Mouse (Mus musculus): ENCODE measurements around the gene Zfp467. TPM values are rescaled to one million over a fixed set of nuclear protein-coding genes. Genes with fewer than 3 reads are reported as not detected.

Zfp467 gene
- polyA plus RNA-seq, 1 experiment from 2014 or later = 27.6 TPM

- H3K36me3 ChIP-seq = no peaks in the 10 kb centered on the region
- WGBS = 73% methylated on average over 3 of the region's 3 CpGs
- no peak for ATAC-seq (ENCODE audit: low FRiP score)
- H3K9me3 ChIP-seq (replicated peaks) = no peaks in the 10 kb centered on the region
- H3K27ac ChIP-seq (replicated peaks) = no peak overlapping the region
- H3K9ac ChIP-seq (replicated peaks) = no peak overlapping the region
- H3K4me2 ChIP-seq = no peak overlapping the region
- H3K27me3 ChIP-seq (replicated peaks) = no peaks in the 10 kb centered on the region
- H3K4me3 ChIP-seq (replicated peaks) = no peak overlapping the region
- H3K4me1 ChIP-seq = no peaks in the 10 kb centered on the region
Measured at GRCm38 (mm10) chr6:48452771-48453170, 7.1 kb upstream of the Zfp467 start.

GRCm38 (mm10) chr6:48452151-48452550 lies 6.5 kb upstream of the Zfp467 start:
- no peak overlapping the region for H3K9ac ChIP-seq (replicated peaks)
- WGBS = 74% methylated on average over 1 of the region's 1 CpGs
- no peak overlapping the region for H3K4me2 ChIP-seq
- no peak for ATAC-seq (ENCODE audit: low FRiP score)
- H3K4me1 ChIP-seq = no peaks in the 10 kb centered on the region
- no peaks in the 10 kb centered on the region for H3K9me3 ChIP-seq (replicated peaks)
- no peak overlapping the region for H3K27ac ChIP-seq (replicated peaks)
- no peak overlapping the region for H3K4me3 ChIP-seq (replicated peaks)
- H3K36me3 ChIP-seq = no peaks in the 10 kb centered on the region
- H3K27me3 ChIP-seq (replicated peaks) = no peaks in the 10 kb centered on the region

GRCm38 (mm10) chr6:48448527-48448926 lies 2.9 kb upstream of the Zfp467 start:
- H3K4me2 ChIP-seq = no peak overlapping the region
- peaks cover 14% of the 10 kb centered on the region for H3K4me1 ChIP-seq
- ATAC-seq (ENCODE audit: low FRiP score) = no peak
- H3K9me3 ChIP-seq (replicated peaks) = no peaks in the 10 kb centered on the region
- no peak overlapping the region for H3K9ac ChIP-seq (replicated peaks)
- no peak overlapping the region for H3K4me3 ChIP-seq (replicated peaks)
- H3K27me3 ChIP-seq (replicated peaks) = no peaks in the 10 kb centered on the region
- no peak overlapping the region for H3K27ac ChIP-seq (replicated peaks)
- WGBS = 83% methylated on average over 7 of the region's 7 CpGs
- no peaks in the 10 kb centered on the region for H3K36me3 ChIP-seq

GRCm38 (mm10) chr6:48447929-48448328 lies 2.3 kb upstream of the Zfp467 start, which contains the start of gene Sspo:
Gene Sspo, plus strand, starts transcription at chr6:48448229.
- H3K4me3 ChIP-seq (replicated peaks) = no peak within 1 kb of the TSS
- H3K27me3 ChIP-seq (replicated peaks) = no peaks in the 10 kb centered on the region
- no peaks in the 10 kb centered on the region for H3K36me3 ChIP-seq
- H3K4me2 ChIP-seq = no peak within 1 kb of the TSS
- H3K27ac ChIP-seq (replicated peaks) = no peak within 1 kb of the TSS
- no peak within 1 kb of the TSS for H3K9ac ChIP-seq (replicated peaks)
- peaks cover 18% of the 10 kb centered on the region for H3K4me1 ChIP-seq
- no peak for ATAC-seq (ENCODE audit: low FRiP score)
- 88% methylated on average over 1 of the region's 1 CpGs for WGBS
- no peaks in the 10 kb centered on the region for H3K9me3 ChIP-seq (replicated peaks)

GRCm38 (mm10) chr6:48446896-48447295 lies 1.3 kb upstream of the Zfp467 start:
- no peaks in the 10 kb centered on the region for H3K27me3 ChIP-seq (replicated peaks)
- peaks cover 18% of the 10 kb centered on the region for H3K4me1 ChIP-seq
- H3K9ac ChIP-seq (replicated peaks) = no peak overlapping the region
- no peaks in the 10 kb centered on the region for H3K9me3 ChIP-seq (replicated peaks)
- no peak overlapping the region for H3K27ac ChIP-seq (replicated peaks)
- 88% methylated on average over 3 of the region's 3 CpGs for WGBS
- peaks cover 5% of the 10 kb centered on the region; the same call in 1 of the 2 replicates for H3K36me3 ChIP-seq
- no peak overlapping the region for H3K4me2 ChIP-seq
- no peak overlapping the region for H3K4me3 ChIP-seq (replicated peaks)
- ATAC-seq (ENCODE audit: low FRiP score) = no peak

- peak overlapping the region; percentile 71 for H3K9ac ChIP-seq (replicated peaks)
- peak overlapping the region; percentile 91; the same call in 1 of the 2 replicates for H3K27ac ChIP-seq (replicated peaks)
- H3K4me1 ChIP-seq = peaks cover 20% of the 10 kb centered on the region
- ATAC-seq (ENCODE audit: low FRiP score) = no peak
- WGBS = 39% methylated on average over 2 of the region's 3 CpGs
- H3K4me2 ChIP-seq = peak overlapping the region; percentile 91
- H3K9me3 ChIP-seq (replicated peaks) = no peaks in the 10 kb centered on the region
- H3K36me3 ChIP-seq = peaks cover 12% of the 10 kb centered on the region
- peaks cover 1% of the 10 kb centered on the region for H3K27me3 ChIP-seq (replicated peaks)
- peak overlapping the region; percentile 70 for H3K4me3 ChIP-seq (replicated peaks)
Measured at GRCm38 (mm10) chr6:48446256-48446655, 631 bp upstream of the Zfp467 start.

- Histone ChIP-seq H3K4me3 (replicated peaks) (peak overlapping the region; percentile 70), H3K4me1 (peaks cover 29% of the 10 kb centered on the region), H3K9me3 (replicated peaks) (no peaks in the 10 kb centered on the region), H3K36me3 (peaks cover 17% of the 10 kb centered on the region), H3K27ac (replicated peaks) (peak overlapping the region; percentile 91), H3K27me3 (replicated peaks) (peaks cover 16% of the 10 kb centered on the region), H3K9ac (replicated peaks) (peak overlapping the region; percentile 71), H3K4me2 (peak overlapping the region; percentile 91)
- ATAC-seq (ENCODE audit: low FRiP score) = peak; percentile 76
- under 1% methylated on average over 31 of the region's 34 CpGs for WGBS
Measured at GRCm38 (mm10) chr6:48444310-48445180, 1.1 kb downstream of the Zfp467 start.

GRCm38 (mm10) chr6:48443592-48444309 lies 1.9 kb downstream of the Zfp467 start:
- peak overlapping the region; percentile 46 for H3K9ac ChIP-seq (replicated peaks)
- H3K4me2 ChIP-seq = peak overlapping the region; percentile 91
- H3K36me3 ChIP-seq = peaks cover 20% of the 10 kb centered on the region
- H3K9me3 ChIP-seq (replicated peaks) = no peaks in the 10 kb centered on the region
- H3K27ac ChIP-seq (replicated peaks) = peak overlapping the region; percentile 91
- peaks cover 37% of the 10 kb centered on the region for H3K4me1 ChIP-seq
- H3K4me3 ChIP-seq (replicated peaks) = peak overlapping the region; percentile 70
- peaks cover 24% of the 10 kb centered on the region for H3K27me3 ChIP-seq (replicated peaks)
- under 1% methylated on average over 19 of the region's 19 CpGs for WGBS
- ATAC-seq (ENCODE audit: low FRiP score) = peak; percentile 82

GRCm38 (mm10) chr6:48440306-48441014 lies 5.2 kb downstream of the Zfp467 start:
- ATAC-seq (ENCODE audit: low FRiP score) = no peak
- H3K4me1 ChIP-seq = peaks cover 43% of the 10 kb centered on the region
- H3K4me2 ChIP-seq = no peak overlapping the region
- no peaks in the 10 kb centered on the region for H3K9me3 ChIP-seq (replicated peaks)
- no peak overlapping the region for H3K9ac ChIP-seq (replicated peaks)
- H3K36me3 ChIP-seq = peaks cover 34% of the 10 kb centered on the region
- H3K27ac ChIP-seq (replicated peaks) = no peak overlapping the region
- WGBS = 47% methylated on average over 14 of the region's 14 CpGs
- peaks cover 41% of the 10 kb centered on the region for H3K27me3 ChIP-seq (replicated peaks)
- H3K4me3 ChIP-seq (replicated peaks) = no peak overlapping the region

GRCm38 (mm10) chr6:48439654-48440053 lies 6.0 kb downstream of the Zfp467 start:
- no peak overlapping the region for H3K4me2 ChIP-seq
- H3K36me3 ChIP-seq = peaks cover 34% of the 10 kb centered on the region
- H3K4me1 ChIP-seq = peaks cover 43% of the 10 kb centered on the region
- ATAC-seq (ENCODE audit: low FRiP score) = no peak
- peaks cover 41% of the 10 kb centered on the region for H3K27me3 ChIP-seq (replicated peaks)
- H3K4me3 ChIP-seq (replicated peaks) = no peak overlapping the region
- H3K9me3 ChIP-seq (replicated peaks) = no peaks in the 10 kb centered on the region
- H3K27ac ChIP-seq (replicated peaks) = no peak overlapping the region
- H3K9ac ChIP-seq (replicated peaks) = no peak overlapping the region

GRCm38 (mm10) chr6:48438475-48439125 lies 7.0 kb downstream of the Zfp467 start:
- Histone ChIP-seq H3K9ac (replicated peaks) (no peak overlapping the region), H3K4me2 (peak overlapping the region; percentile 39), H3K4me3 (replicated peaks) (peak overlapping the region; percentile 18), H3K36me3 (peaks cover 34% of the 10 kb centered on the region), H3K9me3 (replicated peaks) (no peaks in the 10 kb centered on the region), H3K27ac (replicated peaks) (no peak overlapping the region), H3K27me3 (replicated peaks) (peaks cover 41% of the 10 kb centered on the region), H3K4me1 (peaks cover 39% of the 10 kb centered on the region)
- 0 out of 2 replicates have a peak, but pooled peaks have one; percentile 10 for ATAC-seq (ENCODE audit: low FRiP score)
- WGBS = 22% methylated on average over 55 of the region's 55 CpGs
